Mouse (Mus musculus) midbrain, embryonic 12.5 days (tissue): ENCODE measurements around the gene Plpp7. TPM values are rescaled to one million over a fixed set of nuclear protein-coding genes. Genes with fewer than 3 reads are reported as not detected.

Experiments
- ATAC-seq: fragments of 200-750 bp; cut with Nextera tagmentation; 2 replicates; pipeline ENCODE4 v1.8.0; 2017; ENCODE audit warnings: low read depth, moderate TSS enrichment, moderate library complexity; ENCODE audit not compliant: low FRiP score
- H3K27ac ChIP-seq: fragments of 300-500 bp; sonication (generic); replicated peaks from 2 replicates; pipeline ENCODE4 v1.5.1; 2016; ENCODE audit warnings: mild to moderate bottlenecking
- H3K27me3 ChIP-seq: fragments of 300-500 bp; sonication (generic); 2 replicates; pipeline ENCODE4 v1.6.1; 2016; ENCODE audit warnings: mild to moderate bottlenecking
- H3K36me3 ChIP-seq: fragments of 300-500 bp; sonication (generic); 2 replicates; pipeline ENCODE4 v1.6.1; 2016
- H3K4me1 ChIP-seq: fragments of 300-500 bp; sonication (generic); 2 replicates; pipeline ENCODE4 v1.6.1; 2016
- H3K4me2 ChIP-seq: fragments of 300-500 bp; sonication (generic); replicated peaks from 2 replicates; pipeline ENCODE4 v1.6.1; 2016; ENCODE audit warnings: mild to moderate bottlenecking, moderate library complexity
- H3K4me3 ChIP-seq: fragments of 300-500 bp; sonication (generic); 2 replicates; pipeline ENCODE4 v1.5.1; 2016; ENCODE audit warnings: mild to moderate bottlenecking
- H3K9ac ChIP-seq: fragments of 300-500 bp; sonication (generic); replicated peaks from 2 replicates; pipeline ENCODE4 v1.6.1; 2016; ENCODE audit warnings: mild to moderate bottlenecking, moderate library complexity
- H3K9me3 ChIP-seq: fragments of 300-500 bp; sonication (generic); 2 replicates; pipeline ENCODE4 v1.6.1; 2016; ENCODE audit warnings: mild to moderate bottlenecking
- WGBS: fragments of 180-500 bp; shearing (Covaris S2); methylation state at CpG from one replicate; pipeline ENCODE4 v1.1.7; 2016; 5-methylcytosine and 5-hydroxymethylcytosine counted together
- polyA plus RNA-seq: library from polyadenylated mRNA; unstranded; fragments of >200 nt; fragmentation: Nextera tagmentation; extraction: Ambion mirVana; gene quantifications from 2 replicates; pipeline ENCODE4 v1.2.1, GENCODE M21; 2016

Gene Plpp7
- polyA plus RNA-seq, 1 experiment from 2014 or later, result 8.4 TPM

GRCm38 (mm10) chr2:32060228-32060805, 35.0 kb upstream of the Plpp7 start:
- H3K9me3 ChIP-seq, result no peaks in the 10 kb centered on the region
- H3K4me1 ChIP-seq, result 0 out of 2 replicates have a peak, but pooled peaks cover under 1% of the 10 kb centered on the region
- H3K27ac ChIP-seq, result no peak overlapping the region
- H3K4me2 ChIP-seq, result no peak overlapping the region
- no peak overlapping the region for H3K9ac ChIP-seq
- ATAC-seq, result no peak
- 71% methylated on average over 6 of the region's 6 CpGs for whole genome bisulfite sequencing
- H3K36me3 ChIP-seq, result no peaks in the 10 kb centered on the region
- H3K4me3 ChIP-seq, result no peak overlapping the region
- H3K27me3 ChIP-seq, result peaks cover 47% of the 10 kb centered on the region

GRCm38 (mm10) chr2:32061189-32061588, 34.1 kb upstream of the Plpp7 start:
- H3K4me3 ChIP-seq, result no peak overlapping the region
- WGBS, result 68% methylated on average over 2 of the region's 2 CpGs
- H3K9me3 ChIP-seq, result no peaks in the 10 kb centered on the region
- no peaks in the 10 kb centered on the region for H3K36me3 ChIP-seq
- H3K4me2 ChIP-seq, result no peak overlapping the region
- no peaks in the 10 kb centered on the region for H3K4me1 ChIP-seq
- no peak for ATAC-seq
- H3K27me3 ChIP-seq, result peaks cover 47% of the 10 kb centered on the region
- no peak overlapping the region for H3K27ac ChIP-seq
- H3K9ac ChIP-seq, result no peak overlapping the region

DNA sequence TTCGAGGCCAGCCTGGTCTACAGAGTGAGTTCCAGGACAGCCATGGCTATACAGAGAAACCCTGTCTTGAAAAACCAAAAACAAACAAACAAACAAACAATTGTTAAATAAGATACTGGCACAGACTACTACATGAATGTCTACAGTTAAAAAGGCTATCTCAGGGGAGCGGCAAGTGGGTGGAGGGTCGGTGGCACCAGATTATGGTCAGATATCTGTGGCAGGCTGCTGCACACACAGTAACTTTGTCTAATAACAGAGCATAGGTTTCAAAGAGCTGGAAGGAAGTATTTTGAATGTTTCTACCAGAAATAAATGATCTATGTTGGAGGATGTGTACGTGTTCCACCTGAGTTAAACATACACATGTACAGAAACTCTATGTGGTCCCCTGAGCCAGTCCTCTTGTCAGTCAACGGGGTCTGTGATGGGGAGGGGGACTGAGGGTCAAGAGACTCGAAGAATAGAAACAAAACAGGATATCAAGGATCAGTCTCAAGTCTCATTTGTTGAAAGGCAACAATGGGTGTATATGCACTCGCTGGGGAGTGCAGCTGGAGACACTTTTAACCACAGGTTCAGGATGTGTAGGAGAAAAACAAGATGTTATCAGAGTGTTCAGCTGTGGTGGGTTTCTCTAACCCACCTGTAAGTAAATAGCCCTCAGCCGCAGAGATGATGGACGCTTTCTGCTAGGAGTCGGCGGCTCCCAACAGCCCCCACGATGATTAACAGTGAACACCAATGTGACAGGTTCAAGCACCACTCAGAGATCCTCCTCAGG, 33.4 kb upstream of the Plpp7 start:
- Histone ChIP-seq H3K4me2 (no peak overlapping the region), H3K4me1 (no peaks in the 10 kb centered on the region), H3K27ac (no peak overlapping the region), H3K9ac (no peak overlapping the region), H3K27me3 (peaks cover 41% of the 10 kb centered on the region), H3K36me3 (no peaks in the 10 kb centered on the region), H3K4me3 (no peak overlapping the region), H3K9me3 (no peaks in the 10 kb centered on the region)
- WGBS, result 76% methylated on average over 12 of the region's 12 CpGs
- ATAC-seq, result no peak

DNA sequence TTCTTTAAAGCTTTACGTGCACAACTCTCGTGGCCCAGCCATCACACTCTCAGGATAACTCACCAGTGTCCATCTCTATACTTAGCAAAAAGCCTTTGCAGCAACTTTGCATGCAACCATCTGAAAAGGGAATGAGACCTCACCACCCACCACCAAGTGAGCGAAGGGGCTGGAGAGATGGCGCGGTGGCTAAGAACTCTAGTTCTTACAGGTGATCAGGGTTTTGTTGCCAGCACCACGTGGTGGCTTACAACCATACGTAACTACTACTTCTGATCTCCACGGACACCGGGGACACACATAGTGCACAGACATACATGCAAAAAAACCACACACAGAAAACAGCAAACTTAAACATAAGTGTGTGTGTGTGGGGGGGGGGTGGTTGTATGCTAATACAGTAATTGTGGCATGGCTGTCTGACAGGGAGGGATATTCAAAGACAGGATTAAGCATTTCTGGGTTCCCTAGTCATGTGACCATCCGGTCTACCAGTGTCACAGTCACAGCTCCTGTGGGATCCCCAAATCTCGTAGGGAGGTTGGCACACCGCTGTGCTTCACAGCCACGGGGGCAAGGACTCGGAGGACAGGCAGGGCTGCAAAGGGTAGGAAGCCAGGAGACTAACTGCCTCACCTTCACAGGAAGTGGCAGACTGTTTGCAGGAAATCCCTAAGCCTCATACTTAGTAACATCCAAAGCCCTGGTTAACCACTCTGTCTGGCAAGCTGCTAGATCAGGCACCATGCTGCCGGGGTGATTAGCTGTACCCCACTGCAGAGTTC, 32.5 kb upstream of the Plpp7 start:
- no peak overlapping the region for H3K4me2 ChIP-seq
- H3K27me3 ChIP-seq, result peaks cover 34% of the 10 kb centered on the region
- no peaks in the 10 kb centered on the region for H3K9me3 ChIP-seq
- WGBS, result 87% methylated on average over 15 of the region's 15 CpGs
- H3K9ac ChIP-seq, result no peak overlapping the region
- ATAC-seq, result no peak
- H3K27ac ChIP-seq, result no peak overlapping the region
- no peaks in the 10 kb centered on the region for H3K4me1 ChIP-seq
- no peaks in the 10 kb centered on the region for H3K36me3 ChIP-seq
- H3K4me3 ChIP-seq, result no peak overlapping the region

DNA sequence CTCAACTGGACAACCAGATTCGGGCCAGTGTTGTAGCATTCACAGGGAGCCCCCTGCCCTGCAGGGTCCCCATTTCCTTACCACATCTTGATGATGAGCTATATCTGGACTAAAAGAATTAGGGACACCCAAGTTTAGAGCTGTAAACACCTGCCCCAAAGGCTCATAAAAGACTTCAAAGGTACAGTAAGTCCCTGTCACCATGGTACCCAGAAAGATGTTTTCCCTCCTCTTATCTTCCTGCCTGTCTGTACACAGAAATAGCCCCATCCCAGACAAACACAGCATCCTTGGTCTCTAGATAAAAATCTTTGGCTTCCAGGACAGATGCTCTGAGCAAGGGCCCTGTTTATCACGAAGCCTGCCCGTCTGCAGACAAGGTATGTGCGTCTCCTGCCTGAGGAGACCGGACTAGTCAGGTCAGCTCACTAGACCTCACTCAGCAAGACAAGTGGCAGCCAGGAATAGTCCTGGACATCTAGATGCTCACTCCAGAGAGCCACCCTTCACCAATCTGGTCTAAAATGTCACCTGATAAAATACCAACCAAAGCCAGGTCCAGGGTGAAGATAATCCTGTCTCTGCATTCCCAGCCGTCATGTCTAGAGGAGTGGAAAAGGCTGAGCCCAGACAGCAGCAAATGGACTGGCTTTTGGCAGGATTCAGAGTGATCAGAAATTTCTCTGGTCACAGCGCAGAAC, 31.7 kb upstream of the Plpp7 start:
- no peak overlapping the region for H3K27ac ChIP-seq
- no peaks in the 10 kb centered on the region for H3K9me3 ChIP-seq
- ATAC-seq, result no peak
- H3K4me2 ChIP-seq, result no peak overlapping the region
- H3K9ac ChIP-seq, result no peak overlapping the region
- 85% methylated on average over 7 of the region's 7 CpGs for WGBS
- no peaks in the 10 kb centered on the region for H3K36me3 ChIP-seq
- no peak overlapping the region for H3K4me3 ChIP-seq
- peaks cover 36% of the 10 kb centered on the region; the same call in 1 of the 2 replicates for H3K27me3 ChIP-seq
- no peaks in the 10 kb centered on the region for H3K4me1 ChIP-seq

- Histone ChIP-seq H3K4me1 (0 out of 2 replicates have a peak, but pooled peaks cover 4% of the 10 kb centered on the region), H3K9me3 (no peaks in the 10 kb centered on the region), H3K36me3 (no peaks in the 10 kb centered on the region), H3K27me3 (peaks cover 33% of the 10 kb centered on the region), H3K27ac (no peak overlapping the region), H3K4me3 (no peak overlapping the region), H3K9ac (no peak overlapping the region), H3K4me2 (no peak overlapping the region)
- 71% methylated on average over 13 of the region's 13 CpGs for WGBS
- no peak for ATAC-seq
Measured at GRCm38 (mm10) chr2:32064913-32065312, 30.4 kb upstream of the Plpp7 start.

GRCm38 (mm10) chr2:32065371-32065791, 29.9 kb upstream of the Plpp7 start:
- H3K9me3 ChIP-seq, result no peaks in the 10 kb centered on the region
- 0 out of 2 replicates have a peak, but pooled peaks cover 4% of the 10 kb centered on the region for H3K4me1 ChIP-seq
- H3K36me3 ChIP-seq, result no peaks in the 10 kb centered on the region
- WGBS, result 88% methylated on average over 5 of the region's 5 CpGs
- no peak overlapping the region for H3K4me2 ChIP-seq
- ATAC-seq, result no peak
- peaks cover 29% of the 10 kb centered on the region for H3K27me3 ChIP-seq
- H3K9ac ChIP-seq, result no peak overlapping the region
- H3K4me3 ChIP-seq, result no peak overlapping the region
- H3K27ac ChIP-seq, result no peak overlapping the region

GRCm38 (mm10) chr2:32066005-32066404, 29.3 kb upstream of the Plpp7 start:
- WGBS, result 79% methylated on average over 4 of the region's 4 CpGs
- H3K27me3 ChIP-seq, result peaks cover 22% of the 10 kb centered on the region
- no peak for ATAC-seq
- H3K4me2 ChIP-seq, result no peak overlapping the region
- H3K27ac ChIP-seq, result no peak overlapping the region
- H3K4me3 ChIP-seq, result no peak overlapping the region
- no peaks in the 10 kb centered on the region for H3K9me3 ChIP-seq
- H3K9ac ChIP-seq, result no peak overlapping the region
- 0 out of 2 replicates have a peak, but pooled peaks cover 4% of the 10 kb centered on the region for H3K4me1 ChIP-seq
- no peaks in the 10 kb centered on the region for H3K36me3 ChIP-seq

DNA sequence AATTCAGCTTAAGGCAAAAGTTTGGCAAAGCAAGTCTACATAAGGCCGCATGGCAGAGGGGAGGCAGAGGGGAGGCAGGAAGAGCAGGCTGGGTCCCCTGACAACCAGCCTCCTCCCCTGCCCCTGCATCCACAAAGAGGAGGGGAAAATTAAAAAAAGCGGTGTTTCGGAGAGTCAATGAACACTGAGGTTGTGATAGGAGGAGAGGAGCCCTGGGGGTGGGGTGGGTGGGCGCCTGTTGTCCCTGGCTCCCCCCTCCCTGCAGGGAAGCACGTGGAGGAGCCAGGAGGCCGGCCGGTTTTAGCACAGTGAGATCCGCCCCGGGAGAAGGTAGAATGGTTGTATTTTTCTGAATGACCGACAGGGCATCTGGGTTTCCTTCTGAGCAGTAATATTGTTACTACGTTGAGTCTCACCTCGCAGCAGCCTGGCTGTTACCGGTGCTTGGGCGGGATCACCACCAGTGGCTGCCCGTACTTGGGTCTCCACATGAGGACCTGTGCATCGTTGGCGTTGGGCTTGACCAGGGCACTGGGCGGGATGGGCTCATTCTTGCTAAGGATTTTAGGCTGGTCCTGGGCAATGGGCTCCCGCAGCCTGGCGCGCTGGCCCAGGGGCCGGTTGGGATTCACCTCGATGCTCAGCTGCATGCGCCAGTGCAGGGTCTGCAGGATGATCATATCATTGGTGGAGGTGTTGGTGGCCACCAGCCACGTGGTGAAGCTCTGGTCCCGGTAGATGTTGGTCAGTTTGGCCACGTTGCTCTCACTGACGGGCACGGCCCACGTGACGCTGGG, 26.3 kb upstream of the Plpp7 start:
- Histone ChIP-seq H3K27me3 (peaks cover 19% of the 10 kb centered on the region), H3K9me3 (no peaks in the 10 kb centered on the region), H3K4me3 (no peak overlapping the region), H3K27ac (no peak overlapping the region), H3K9ac (no peak overlapping the region), H3K4me1 (0 out of 2 replicates have a peak, but pooled peaks cover 4% of the 10 kb centered on the region), H3K4me2 (no peak overlapping the region), H3K36me3 (no peaks in the 10 kb centered on the region)
- no peak for ATAC-seq
- 55% methylated on average over 31 of the region's 31 CpGs for WGBS

GRCm38 (mm10) chr2:32070747-32071146, 24.6 kb upstream of the Plpp7 start:
- Histone ChIP-seq H3K4me3 (no peak overlapping the region), H3K4me2 (no peak overlapping the region), H3K27ac (no peak overlapping the region), H3K9me3 (no peaks in the 10 kb centered on the region), H3K27me3 (peaks cover 19% of the 10 kb centered on the region; the same call in 1 of the 2 replicates), H3K4me1 (0 out of 2 replicates have a peak, but pooled peaks cover 4% of the 10 kb centered on the region), H3K9ac (no peak overlapping the region), H3K36me3 (no peaks in the 10 kb centered on the region)
- WGBS, result 92% methylated on average over 10 of the region's 10 CpGs
- no peak for ATAC-seq

DNA sequence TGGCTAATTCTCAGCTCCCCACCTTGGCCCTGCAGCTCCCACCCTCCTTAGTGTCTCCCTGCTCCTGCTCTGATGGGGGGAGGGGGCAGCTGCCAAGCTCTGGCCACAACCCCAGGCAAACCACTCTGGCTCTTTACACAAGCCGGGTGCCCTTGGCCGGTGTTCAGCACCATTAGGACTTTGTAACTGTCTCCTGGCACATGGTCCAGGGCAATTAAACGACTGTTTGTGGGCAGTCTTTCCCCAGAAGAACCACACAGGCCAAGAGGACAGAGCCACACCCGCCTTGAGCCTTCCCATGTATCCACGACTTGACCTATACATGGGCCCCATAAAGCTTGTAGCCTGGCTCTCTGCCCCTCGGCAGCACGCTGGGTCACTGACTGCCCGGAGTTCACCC, 20.9 kb upstream of the Plpp7 start:
- Histone ChIP-seq H3K9ac (no peak overlapping the region), H3K36me3 (no peaks in the 10 kb centered on the region), H3K27me3 (peaks cover 5% of the 10 kb centered on the region; the same call in 1 of the 2 replicates), H3K4me2 (no peak overlapping the region), H3K9me3 (no peaks in the 10 kb centered on the region), H3K4me1 (no peaks in the 10 kb centered on the region), H3K27ac (no peak overlapping the region), H3K4me3 (no peak overlapping the region)
- WGBS, result 82% methylated on average over 8 of the region's 8 CpGs
- ATAC-seq, result no peak
